Mouse (Mus musculus) stomach, embryonic 15.5 days (tissue): ENCODE data around the gene Wdr53. TPM values are rescaled to one million over a fixed set of nuclear protein-coding genes. Genes with fewer than 3 reads are reported as not detected.
"Not testable (repeated sequence)": the region's sequence is repeated elsewhere in the genome, so short reads cannot be mapped to it uniquely, and the experiment has no call there.

Experiments
- ATAC-seq: fragments of 200-750 bp; cut with Nextera tagmentation; 2 replicates; pipeline ENCODE4 v1.8.0; 2017; ENCODE audit warnings: low read depth, moderate number of reproducible peaks, moderate TSS enrichment; ENCODE audit not compliant: insufficient read depth, low FRiP score
- H3K27ac ChIP-seq: fragments of 300-500 bp; sonication (generic); 2 replicates; pipeline ENCODE4 v1.5.1; 2015; ENCODE audit warnings: mild to moderate bottlenecking, inconsistent platforms
- H3K27me3 ChIP-seq: fragments of 300-500 bp; sonication (generic); replicated peaks from 2 replicates; pipeline ENCODE4 v1.6.1; 2015; ENCODE audit warnings: inconsistent platforms
- H3K36me3 ChIP-seq: fragments of 300-500 bp; sonication (generic); 2 replicates; pipeline ENCODE4 v1.6.1; 2015; ENCODE audit warnings: inconsistent platforms
- H3K4me1 ChIP-seq: fragments of 300-500 bp; sonication (generic); 2 replicates; pipeline ENCODE4 v1.6.1; 2015; ENCODE audit warnings: inconsistent platforms
- H3K4me2 ChIP-seq: fragments of 300-500 bp; sonication (generic); 2 replicates; pipeline ENCODE4 v1.6.1; 2015; ENCODE audit warnings: mild to moderate bottlenecking, inconsistent platforms
- H3K4me3 ChIP-seq: fragments of 300-500 bp; sonication (generic); replicated peaks from 2 replicates; pipeline ENCODE4 v1.5.1; 2015; ENCODE audit warnings: inconsistent platforms
- H3K9ac ChIP-seq: fragments of 300-500 bp; sonication (generic); 2 replicates; pipeline ENCODE4 v1.6.1; 2015; ENCODE audit warnings: inconsistent platforms
- H3K9me3 ChIP-seq: fragments of 300-500 bp; sonication (generic); 2 replicates; pipeline ENCODE4 v1.6.1; 2016; ENCODE audit warnings: inconsistent platforms
- whole genome bisulfite sequencing: fragments of 180-500 bp; shearing (Covaris S2); methylation state at CpG from one replicate; pipeline ENCODE4 v1.1.7; 2015; 5-methylcytosine and 5-hydroxymethylcytosine counted together
- polyA plus RNA-seq: library from polyadenylated mRNA; unstranded; fragments of >200 nt; fragmentation: Nextera tagmentation; extraction: Ambion mirVana; gene quantifications from 2 replicates; pipeline ENCODE4 v1.2.1, GENCODE M21; 2015

Gene Wdr53
- 18.3 and 21.3 TPM in 2 replicates for polyA plus RNA-seq

DNA sequence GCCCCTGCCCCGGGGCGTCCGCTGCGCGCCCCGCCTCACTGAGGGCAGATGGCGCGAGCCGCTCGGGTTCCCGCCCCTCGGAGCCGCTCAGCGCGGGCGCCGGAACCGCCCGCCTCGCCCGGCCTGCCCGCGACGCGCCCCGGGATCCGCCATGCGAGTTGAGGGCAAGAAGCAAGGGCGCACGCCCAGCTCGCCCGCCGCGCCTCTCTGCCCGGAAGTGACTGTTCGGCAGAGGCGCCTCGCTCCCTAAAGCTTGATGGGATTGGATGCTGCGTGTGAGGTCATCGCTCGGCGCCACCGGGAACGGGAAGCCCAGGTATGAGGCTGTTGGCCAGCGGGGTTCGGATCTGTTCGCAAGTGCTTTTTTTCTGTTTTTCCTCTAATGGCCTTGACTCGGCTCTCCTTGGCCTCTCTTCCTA, at the start of gene Wdr53, which contains the start of gene Fbxo45:
Gene Wdr53, plus strand, starts transcription at position 276 of the 419 bp plus-strand sequence.
Gene Fbxo45, minus strand, starts transcription at position 207 of the 419 bp plus-strand sequence.
- 0% methylated on average over 48 of the region's 48 CpGs for WGBS
- ATAC-seq, result peak; percentile 99
- peak within 1 kb of the TSS; percentile 96 for H3K9ac ChIP-seq

DNA sequence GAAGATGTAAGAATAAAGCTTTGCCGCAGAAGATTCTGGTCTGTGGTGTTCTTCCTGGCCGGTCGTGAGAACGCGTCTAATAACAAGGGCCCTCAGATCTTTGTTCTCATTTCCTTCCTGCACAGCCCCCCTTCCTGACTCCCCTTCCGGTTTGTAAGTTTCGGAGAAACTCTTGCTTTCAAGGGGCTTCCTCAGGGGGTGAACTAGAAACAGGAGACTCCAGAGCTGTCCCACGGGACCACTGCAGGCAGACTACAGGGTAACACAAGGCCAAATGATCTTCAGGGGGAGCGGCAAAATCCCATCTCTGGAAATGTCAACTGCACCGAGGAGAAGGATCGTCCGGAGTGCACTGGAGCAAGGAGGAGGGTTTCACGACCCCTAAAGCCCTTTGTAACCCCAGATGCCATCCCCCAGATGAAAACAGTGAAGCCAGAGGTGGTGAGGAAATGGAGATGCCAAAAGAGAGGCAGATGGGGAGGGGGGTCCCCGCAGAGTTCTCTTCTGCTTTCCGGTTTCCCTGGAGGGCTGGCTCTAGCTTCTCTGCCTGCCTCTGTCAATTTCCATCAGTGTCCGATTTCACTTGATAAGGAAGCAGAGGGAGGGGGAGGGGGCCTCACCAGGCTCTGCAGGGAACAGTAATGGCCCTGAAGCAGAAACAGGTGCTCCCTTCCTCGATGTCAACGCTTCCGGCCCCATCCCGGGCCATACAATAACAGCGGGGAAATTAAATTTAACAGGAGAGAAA, 46.6 kb upstream of the Wdr53 start:
- Histone ChIP-seq H3K9ac (no peak overlapping the region), H3K36me3 (no peaks in the 10 kb centered on the region), H3K27me3 (no peaks in the 10 kb centered on the region), H3K4me1 (0 out of 2 replicates have a peak, but pooled peaks cover 2% of the 10 kb centered on the region), H3K9me3 (no peaks in the 10 kb centered on the region), H3K4me2 (peak overlapping the region; percentile 20), H3K4me3 (peak overlapping the region; percentile 15), H3K27ac (peak overlapping the region; percentile 71)
- ATAC-seq, result no peak; the same call in 1 of the 2 replicates
- 62% methylated on average over 21 of the region's 21 CpGs for WGBS

More for the DNA sequence above, at the start of gene Wdr53, which contains the start of gene Fbxo45:
- H3K9me3 ChIP-seq, result no peaks in the 10 kb centered on the region
- H3K36me3 ChIP-seq, result no peaks in the 10 kb centered on the region
- H3K27me3 ChIP-seq, result no peaks in the 10 kb centered on the region
- H3K4me2 ChIP-seq, result peak within 1 kb of the TSS; percentile 71
- H3K4me1 ChIP-seq, result peaks cover 9% of the 10 kb centered on the region
- H3K27ac ChIP-seq, result peak within 1 kb of the TSS; percentile 97
- H3K4me3 ChIP-seq, result peak within 1 kb of the TSS; percentile 91

DNA sequence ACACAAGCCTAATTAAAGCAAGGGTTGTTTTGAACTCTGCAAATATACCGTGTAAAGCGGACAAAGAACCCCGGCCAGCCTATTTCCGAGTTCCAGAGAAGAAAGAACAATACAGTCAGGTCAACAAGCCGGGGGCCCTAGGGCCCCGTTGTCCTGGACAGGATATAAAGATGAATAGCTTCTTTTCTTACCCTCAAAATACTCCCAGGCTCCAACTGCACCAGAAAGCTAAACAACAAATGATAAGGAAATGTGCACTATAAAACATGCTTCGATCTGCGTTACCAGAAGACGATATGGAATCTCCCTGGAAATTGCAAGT, 46.1 kb upstream of the Wdr53 start:
- Histone ChIP-seq H3K4me1 (0 out of 2 replicates have a peak, but pooled peaks cover 2% of the 10 kb centered on the region), H3K9me3 (no peaks in the 10 kb centered on the region), H3K36me3 (no peaks in the 10 kb centered on the region), H3K27me3 (no peaks in the 10 kb centered on the region), H3K4me2 (no peak overlapping the region), H3K4me3 (peak overlapping the region; percentile 15; the same call in 1 of the 2 replicates), H3K9ac (no peak overlapping the region), H3K27ac (no peak overlapping the region; the same call in 1 of the 2 replicates)
- ATAC-seq, result no peak; the same call in 1 of the 2 replicates
- WGBS, result 66% methylated on average over 9 of the region's 9 CpGs

DNA sequence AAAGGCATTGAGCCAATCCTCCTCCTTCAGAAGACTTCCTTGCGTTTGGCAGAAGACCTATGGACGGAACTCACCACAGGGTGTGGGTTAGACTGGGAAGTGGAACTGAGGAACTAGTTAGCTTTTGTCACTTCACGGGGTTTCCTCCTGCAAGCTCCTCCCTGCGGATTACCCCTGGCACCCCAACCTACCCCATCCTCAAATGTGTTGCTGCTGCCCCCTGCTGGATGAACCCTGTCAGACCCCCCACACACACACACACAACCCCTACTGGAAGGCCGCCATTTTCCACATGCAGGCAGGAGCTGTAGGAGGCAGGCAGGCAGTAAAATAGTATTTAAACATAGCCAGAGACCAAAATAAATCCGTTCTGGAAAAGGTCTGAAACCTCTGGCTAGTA, 44.3 kb upstream of the Wdr53 start:
- ATAC-seq, result no peak
- 0 out of 2 replicates have a peak, but pooled peaks cover 2% of the 10 kb centered on the region for H3K4me1 ChIP-seq
- no peak overlapping the region for H3K4me3 ChIP-seq

DNA sequence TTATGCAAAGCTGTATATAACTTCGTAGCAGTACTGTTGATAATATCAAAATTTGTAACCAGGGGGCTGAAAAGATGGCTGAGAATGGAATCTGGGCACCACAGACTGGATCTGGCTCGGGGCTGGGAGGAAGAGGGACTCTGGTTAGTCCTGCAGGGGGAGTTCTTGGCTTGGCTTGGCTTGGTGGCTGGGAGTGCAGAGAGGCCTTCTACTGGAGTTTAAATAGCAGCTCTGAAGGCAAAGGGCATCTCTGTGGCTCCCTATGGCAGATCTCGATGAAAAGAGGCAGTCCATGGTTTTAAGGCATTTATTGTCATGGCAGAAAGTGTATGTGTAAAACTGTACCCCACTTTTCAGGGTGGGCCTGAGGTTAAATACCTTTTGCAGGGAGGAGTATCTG, 42.1 kb upstream of the Wdr53 start:
- WGBS, result 60% methylated on average over 3 of the region's 3 CpGs
- no peak overlapping the region for H3K4me3 ChIP-seq

More for the DNA sequence above, 44.3 kb upstream of the Wdr53 start:
- Histone ChIP-seq H3K9ac (no peak overlapping the region), H3K9me3 (no peaks in the 10 kb centered on the region), H3K27ac (no peak overlapping the region), H3K36me3 (no peaks in the 10 kb centered on the region), H3K4me2 (no peak overlapping the region), H3K27me3 (no peaks in the 10 kb centered on the region)
- WGBS, result 68% methylated on average over 6 of the region's 6 CpGs

DNA sequence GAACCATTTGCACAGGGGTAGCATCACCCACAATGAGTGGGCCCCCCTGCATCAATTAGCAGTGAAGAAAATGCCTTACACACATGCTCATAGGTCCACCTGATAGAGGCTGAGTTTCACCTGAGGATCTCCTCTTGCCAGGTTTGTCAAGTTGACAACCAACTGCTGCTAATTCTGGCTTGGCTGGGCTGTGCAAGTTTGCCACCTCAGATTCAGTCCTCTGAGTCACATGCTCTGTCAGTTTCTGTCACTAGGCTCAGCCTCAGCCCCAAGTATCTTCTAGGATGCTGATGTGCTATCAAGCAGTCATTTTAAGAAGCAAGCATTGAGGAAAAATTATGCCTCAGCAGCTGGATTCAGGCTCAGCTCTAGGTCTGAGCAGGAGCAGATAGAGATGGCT, 32.9 kb upstream of the Wdr53 start:
- Histone ChIP-seq H3K27me3 (no peaks in the 10 kb centered on the region), H3K27ac (no peak overlapping the region), H3K36me3 (no peaks in the 10 kb centered on the region), H3K4me3 (no peak overlapping the region), H3K9me3 (no peaks in the 10 kb centered on the region), H3K9ac (no peak overlapping the region), H3K4me2 (no peak overlapping the region), H3K4me1 (no peaks in the 10 kb centered on the region)
- no peak for ATAC-seq

More for the DNA sequence above, 42.1 kb upstream of the Wdr53 start:
- H3K9me3 ChIP-seq, result no peaks in the 10 kb centered on the region
- H3K36me3 ChIP-seq, result no peaks in the 10 kb centered on the region
- H3K4me2 ChIP-seq, result no peak overlapping the region
- H3K4me1 ChIP-seq, result 0 out of 2 replicates have a peak, but pooled peaks cover 2% of the 10 kb centered on the region
- no peak overlapping the region for H3K9ac ChIP-seq
- no peaks in the 10 kb centered on the region for H3K27me3 ChIP-seq
- H3K27ac ChIP-seq, result no peak overlapping the region
- no peak for ATAC-seq

DNA sequence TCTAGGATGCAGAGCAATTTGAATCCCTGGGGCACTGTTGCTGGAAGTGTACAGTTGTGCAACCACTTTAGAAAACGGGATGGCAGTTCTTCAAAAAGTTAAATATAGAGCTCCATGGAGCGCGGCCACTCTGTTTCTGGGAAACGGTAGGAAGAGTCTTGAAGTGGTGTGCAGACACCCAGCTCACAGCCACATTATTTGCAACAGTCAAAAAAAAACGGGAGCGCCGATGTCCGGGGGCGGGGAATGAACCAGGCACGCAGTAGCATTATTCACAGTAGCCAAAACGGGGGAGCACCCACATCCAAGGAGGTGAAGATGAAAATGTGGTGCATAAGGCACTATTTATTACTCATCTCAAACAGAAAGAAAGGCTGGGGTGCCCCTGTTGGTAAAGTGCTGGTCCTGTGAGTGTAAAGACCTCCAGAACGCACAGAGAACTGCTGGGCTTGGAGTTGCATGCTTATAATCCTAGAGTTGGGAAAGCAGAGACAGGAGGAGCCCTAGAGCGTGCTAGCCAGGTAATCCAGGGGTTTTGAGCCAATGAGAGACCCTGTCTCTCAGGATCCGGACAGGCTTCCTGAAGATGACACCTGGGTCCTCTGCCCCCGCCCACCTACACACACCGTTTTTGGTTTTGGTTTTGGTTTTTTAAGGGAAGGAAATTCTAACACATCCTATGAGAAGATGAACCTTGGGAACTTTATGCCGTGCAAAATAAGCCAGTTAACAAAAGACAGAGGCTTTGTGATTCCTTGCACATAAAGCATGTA, 32.0 kb upstream of the Wdr53 start:
- no peak for ATAC-seq
- Histone ChIP-seq H3K4me1 (no peaks in the 10 kb centered on the region), H3K9me3 (no peaks in the 10 kb centered on the region), H3K36me3 (no peaks in the 10 kb centered on the region), H3K27me3 (no peaks in the 10 kb centered on the region), H3K4me3 (no peak overlapping the region), H3K4me2 (no peak overlapping the region), H3K27ac (no peak overlapping the region), H3K9ac (no peak overlapping the region)
- WGBS, result 76% methylated on average over 17 of the region's 17 CpGs

DNA sequence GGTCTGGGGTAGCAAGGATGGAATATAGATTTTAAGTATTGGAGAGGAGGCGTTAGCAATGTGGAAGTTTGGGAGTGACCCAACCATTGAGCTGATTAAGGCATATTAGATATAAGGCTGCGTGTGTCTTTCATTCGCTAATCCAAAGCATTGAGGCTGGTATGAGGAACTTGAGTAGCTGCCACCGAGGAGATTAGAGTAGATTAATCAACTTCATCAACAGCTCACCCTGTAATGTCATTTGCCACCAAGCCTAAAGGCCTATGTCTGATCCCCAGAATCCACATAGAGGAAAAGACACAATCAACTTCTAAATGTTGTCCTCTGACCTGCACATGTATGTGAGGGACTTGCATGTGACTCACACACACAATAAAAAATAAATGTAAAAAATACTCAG, 25.2 kb upstream of the Wdr53 start:
- no peak for ATAC-seq
- Histone ChIP-seq H3K4me3 (no peak overlapping the region), H3K27me3 (no peaks in the 10 kb centered on the region), H3K4me2 (no peak overlapping the region), H3K9ac (no peak overlapping the region), H3K4me1 (no peaks in the 10 kb centered on the region), H3K36me3 (no peaks in the 10 kb centered on the region), H3K27ac (no peak overlapping the region), H3K9me3 (no peaks in the 10 kb centered on the region)
- WGBS, result 74% methylated on average over 4 of the region's 4 CpGs

DNA sequence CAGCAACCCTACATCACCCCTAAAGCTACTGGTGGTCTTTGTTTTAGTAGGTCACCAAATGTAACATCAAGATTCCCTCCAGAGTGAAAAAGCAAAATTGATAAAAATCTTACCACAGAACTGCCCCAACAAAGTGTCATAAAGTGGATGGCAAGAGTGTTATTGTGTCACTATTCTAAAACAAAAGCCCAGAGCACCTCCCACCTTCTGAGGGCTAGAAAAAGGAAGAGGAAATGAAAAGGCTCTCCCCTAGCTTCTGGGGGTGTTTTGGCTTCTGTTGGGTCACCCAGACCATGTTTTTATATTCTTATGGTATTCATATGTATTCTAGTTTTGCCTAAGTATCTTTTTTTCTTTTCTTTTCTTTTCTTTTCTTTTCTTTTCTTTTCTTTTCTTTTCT, 24.6 kb upstream of the Wdr53 start:
- Histone ChIP-seq H3K4me2 (no peak overlapping the region), H3K36me3 (no peaks in the 10 kb centered on the region), H3K9me3 (no peaks in the 10 kb centered on the region), H3K4me1 (no peaks in the 10 kb centered on the region), H3K4me3 (no peak overlapping the region), H3K9ac (no peak overlapping the region), H3K27me3 (no peaks in the 10 kb centered on the region), H3K27ac (no peak overlapping the region)
- ATAC-seq, result no peak

DNA sequence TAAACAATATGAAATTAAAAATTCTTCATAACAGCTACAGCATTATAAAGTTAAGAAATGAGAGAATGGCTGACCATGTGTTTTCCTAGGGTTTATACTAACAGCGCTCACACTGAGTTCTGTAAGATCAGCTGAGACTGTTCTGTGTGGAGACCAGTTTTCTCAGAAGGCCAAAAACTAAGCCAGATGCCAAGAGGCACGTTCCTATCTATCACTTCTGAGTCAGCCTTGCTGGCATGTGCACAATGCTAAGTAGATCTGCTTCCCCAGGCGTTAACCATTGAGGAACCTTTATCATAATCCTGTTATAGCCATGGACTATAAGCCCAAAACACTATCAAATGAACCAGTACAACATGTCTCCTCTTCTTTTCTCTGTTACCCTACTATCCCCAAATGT, 15.0 kb upstream of the Wdr53 start:
- not testable (repeated sequence) for H3K27ac ChIP-seq, H3K4me1 ChIP-seq, H3K4me2 ChIP-seq, ATAC-seq, H3K9ac ChIP-seq, H3K4me3 ChIP-seq, H3K27me3 ChIP-seq, H3K36me3 ChIP-seq, H3K9me3 ChIP-seq
- WGBS, result 82% methylated on average over 3 of the region's 3 CpGs

DNA sequence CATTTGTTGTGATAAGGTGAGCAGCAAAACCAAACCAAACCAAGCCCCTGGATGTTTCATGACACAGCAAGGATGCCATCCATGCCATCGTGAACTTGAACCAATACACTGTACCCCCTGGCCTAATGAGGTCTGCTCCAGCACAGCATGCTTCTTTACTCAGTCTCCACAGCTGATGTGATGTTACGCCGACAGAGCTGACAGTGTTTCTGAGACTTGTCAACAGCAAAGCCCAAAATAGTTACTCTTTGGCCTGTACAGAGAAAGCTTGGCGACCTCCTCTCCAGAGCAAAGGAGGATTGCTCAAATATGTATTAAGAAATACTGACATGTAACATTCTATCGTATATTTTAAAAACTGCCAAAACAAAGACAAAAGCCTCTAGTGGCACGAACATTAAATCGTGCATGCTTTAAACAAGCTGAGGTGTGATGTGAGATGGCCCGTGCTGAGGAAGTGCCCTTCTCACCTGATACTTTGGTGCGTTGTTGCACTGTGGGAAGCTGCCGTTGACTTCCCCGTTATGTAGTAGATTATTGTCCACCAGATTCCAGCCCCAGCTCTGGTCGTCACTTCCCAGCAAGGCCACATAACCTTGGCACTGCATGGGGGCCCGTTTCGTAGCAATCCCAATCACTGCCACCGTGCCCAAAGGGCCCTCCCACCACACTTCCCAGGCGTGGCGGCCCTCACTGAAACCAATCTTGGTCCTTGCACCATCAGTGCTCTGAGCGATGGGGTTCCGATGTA, 8.9 kb upstream of the Wdr53 start:
- H3K27me3 ChIP-seq, result no peaks in the 10 kb centered on the region
- no peak overlapping the region for H3K4me3 ChIP-seq
- no peak overlapping the region for H3K9ac ChIP-seq
- 90% methylated on average over 19 of the region's 19 CpGs for WGBS
- H3K4me2 ChIP-seq, result no peak overlapping the region
- no peak for ATAC-seq
- H3K36me3 ChIP-seq, result peaks cover 16% of the 10 kb centered on the region
- no peaks in the 10 kb centered on the region for H3K4me1 ChIP-seq
- H3K27ac ChIP-seq, result no peak overlapping the region
- no peaks in the 10 kb centered on the region for H3K9me3 ChIP-seq
